Mouse (Mus musculus) forebrain, embryonic 16.5 days (tissue): ENCODE measurements at regions not wholly inside any gene's neighbourhood (a gene's known extent, or its start where the extent isn't known, plus 50 kb on each side); places are given as distances from the start of the nearest gene placed in this dataset.
A peak's percentile ranks its signal among the peaks of the same experiment; 100 is the strongest.

Experiments used
- ATAC-seq: fragments of 200-750 bp; cut with Nextera tagmentation; 2 replicates; pipeline ENCODE4 v1.8.0; 2017; ENCODE audit warnings: mild to moderate bottlenecking, moderate library complexity
- H3K27ac ChIP-seq: fragments of 300-500 bp; sonication (generic); 2 replicates; pipeline ENCODE4 v1.5.1; 2014; ENCODE audit warnings: low read length, control low read depth
- H3K27me3 ChIP-seq: fragments of 300-500 bp; sonication (generic); replicated peaks from 2 replicates; pipeline ENCODE4 v1.6.1; 2014; ENCODE audit warnings: low read length; ENCODE audit not compliant: control insufficient read depth, insufficient read depth
- H3K36me3 ChIP-seq: fragments of 300-500 bp; sonication (generic); 2 replicates; pipeline ENCODE4 v1.6.1; 2014; ENCODE audit not compliant: control insufficient read depth, insufficient read depth
- H3K4me1 ChIP-seq: fragments of 300-500 bp; sonication (generic); replicated peaks from 2 replicates; pipeline ENCODE4 v1.6.1; 2014; ENCODE audit warnings: low read length; ENCODE audit not compliant: control insufficient read depth, insufficient read depth
- H3K4me2 ChIP-seq: fragments of 300-500 bp; sonication (generic); 2 replicates; pipeline ENCODE4 v1.6.1; 2014; ENCODE audit warnings: mild to moderate bottlenecking, low read length, control low read depth
- H3K4me3 ChIP-seq: fragments of 300-500 bp; sonication (generic); replicated peaks from 2 replicates; pipeline ENCODE4 v1.5.1; 2014; ENCODE audit warnings: mild to moderate bottlenecking, low read length, control low read depth
- H3K9ac ChIP-seq: fragments of 300-500 bp; sonication (generic); replicated peaks from 2 replicates; pipeline ENCODE4 v1.6.1; 2014; ENCODE audit warnings: low read depth, low read length, control low read depth
- H3K9me3 ChIP-seq: fragments of 300-500 bp; sonication (generic); 2 replicates; pipeline ENCODE4 v1.6.1; 2016; ENCODE audit warnings: low read length; ENCODE audit not compliant: control insufficient read depth
- WGBS: fragments of 180-500 bp; shearing (Covaris S2); extraction: QIAGEN DNeasy Blood & Tissue Kit; methylation state at CpG from one replicate; pipeline ENCODE4 v1.1.7; 2014; 5-methylcytosine and 5-hydroxymethylcytosine counted together

GRCm38 (mm10) chr3:66878336-66878735 lies 102.9 kb upstream of the Rsrc1 start:
- Histone ChIP-seq H3K4me3 (no peak overlapping the region), H3K9me3 (no peaks in the 10 kb centered on the region), H3K36me3 (no peaks in the 10 kb centered on the region), H3K4me1 (no peaks in the 10 kb centered on the region), H3K27me3 (no peaks in the 10 kb centered on the region), H3K9ac (no peak overlapping the region), H3K4me2 (no peak overlapping the region), H3K27ac (no peak overlapping the region)
- WGBS = 66% methylated on average over 2 of the region's 2 CpGs
- ATAC-seq = peak; percentile 40; the same call in 1 of the 2 replicates

DNA sequence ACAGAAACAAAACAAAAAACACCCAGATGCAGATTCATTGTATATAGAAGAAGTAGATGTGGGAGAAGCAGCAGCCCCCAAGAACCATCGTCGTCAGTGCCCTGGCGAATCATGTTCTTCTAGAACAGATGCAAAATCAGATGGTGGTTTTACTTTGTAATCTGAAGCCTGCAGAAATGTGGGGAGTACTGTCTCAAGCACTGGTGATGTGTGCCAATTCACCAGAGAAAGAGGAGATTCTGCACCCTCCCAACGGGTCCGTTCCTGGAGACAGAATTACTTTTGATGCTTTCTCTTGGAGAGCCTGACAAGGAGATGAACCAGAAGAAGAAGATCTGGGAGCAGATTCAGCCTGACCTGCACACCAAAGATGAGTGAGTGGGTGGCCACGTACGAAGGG lies 98.5 kb upstream of the Rsrc1 start:
- Histone ChIP-seq H3K9me3 (no peaks in the 10 kb centered on the region), H3K4me2 (no peak overlapping the region), H3K36me3 (no peaks in the 10 kb centered on the region), H3K27ac (no peak overlapping the region), H3K9ac (no peak overlapping the region), H3K27me3 (no peaks in the 10 kb centered on the region), H3K4me1 (no peaks in the 10 kb centered on the region), H3K4me3 (no peak overlapping the region)
- ATAC-seq = no peak
- 81% methylated on average over 7 of the region's 7 CpGs for WGBS

DNA sequence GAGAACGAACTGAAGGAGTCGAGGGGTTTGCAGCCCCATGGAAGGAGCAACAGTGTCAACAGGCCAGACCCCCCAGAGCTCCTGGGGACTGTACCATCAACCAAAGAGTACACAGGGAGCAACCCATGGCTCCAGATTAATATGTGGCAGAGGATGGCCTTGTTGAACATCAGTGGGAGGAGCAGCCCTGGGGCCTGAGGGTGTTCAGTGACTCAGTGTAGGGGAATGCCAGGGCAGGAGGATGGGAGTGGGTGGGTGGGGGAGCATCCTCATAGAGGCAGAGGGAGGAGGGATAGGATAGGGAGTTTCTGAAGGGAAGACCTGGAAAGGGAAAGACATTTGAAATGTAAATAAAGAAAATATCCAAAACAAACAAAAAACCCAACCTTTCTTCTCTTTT lies 85.5 kb upstream of the Rsrc1 start:
- H3K36me3 ChIP-seq = no peaks in the 10 kb centered on the region
- no peaks in the 10 kb centered on the region for H3K9me3 ChIP-seq
- H3K27ac ChIP-seq = no peak overlapping the region
- no peak for ATAC-seq
- WGBS = 87% methylated on average over 2 of the region's 2 CpGs
- H3K9ac ChIP-seq = no peak overlapping the region
- H3K4me1 ChIP-seq = no peaks in the 10 kb centered on the region
- no peaks in the 10 kb centered on the region for H3K27me3 ChIP-seq
- no peak overlapping the region for H3K4me2 ChIP-seq
- H3K4me3 ChIP-seq = no peak overlapping the region
